Mouse (Mus musculus): ENCODE data around the gene Tomm20l. TPM values are rescaled to one million over a fixed set of nuclear protein-coding genes. Genes with fewer than 3 reads are reported as not detected.
A peak's percentile ranks its signal among the peaks of the same experiment; 100 is the strongest.
"Not testable (repeated sequence)": the region's sequence is repeated elsewhere in the genome, so short reads cannot be mapped to it uniquely, and the experiment has no call there.

Gene Tomm20l
- not detected in 2 replicates for polyA plus RNA-seq (2016; fragmentation: Nextera tagmentation; extraction: Ambion mirVana)

DNA sequence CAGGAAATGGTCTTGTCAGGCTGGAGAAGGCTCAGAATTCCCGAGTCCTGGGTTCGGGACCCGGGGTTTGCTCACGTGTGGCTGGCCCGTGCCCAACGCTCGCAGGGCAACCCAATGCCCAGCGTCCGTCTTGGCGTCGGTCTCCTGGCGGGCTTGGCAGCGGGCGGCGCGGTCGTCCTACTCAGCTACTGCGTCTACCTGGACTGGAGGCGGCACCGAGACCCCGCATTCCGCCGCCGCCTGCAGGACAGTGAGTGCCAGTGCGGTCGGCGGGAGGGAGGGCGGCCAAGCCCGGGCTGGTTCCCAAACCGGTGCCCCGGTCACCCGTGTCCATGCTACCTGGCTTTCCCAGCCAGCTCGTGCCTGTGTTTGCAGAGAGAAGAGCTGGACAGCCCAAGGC, at the start of gene Tomm20l:
Tomm20l (plus strand) TSS at position 98 of the 400 bp plus-strand sequence.
- H3K27me3 ChIP-seq = peaks cover 7% of the 10 kb centered on the region
- ATAC-seq (ENCODE audit: low FRiP score, low read depth) = 0 out of 2 replicates have a peak, but pooled peaks have one; percentile 34
- H3K4me2 ChIP-seq (replicated peaks) = peak within 1 kb of the TSS; percentile 48
- H3K4me1 ChIP-seq = peaks cover 11% of the 10 kb centered on the region
- peak within 1 kb of the TSS; percentile 20; the same call in 1 of the 2 replicates for H3K4me3 ChIP-seq
- no peak within 1 kb of the TSS for H3K9ac ChIP-seq (replicated peaks)
- WGBS = 7% methylated on average over 33 of the region's 33 CpGs
- H3K36me3 ChIP-seq = no peaks in the 10 kb centered on the region
- H3K9me3 ChIP-seq = no peaks in the 10 kb centered on the region
- no peak within 1 kb of the TSS for H3K27ac ChIP-seq (replicated peaks)

DNA sequence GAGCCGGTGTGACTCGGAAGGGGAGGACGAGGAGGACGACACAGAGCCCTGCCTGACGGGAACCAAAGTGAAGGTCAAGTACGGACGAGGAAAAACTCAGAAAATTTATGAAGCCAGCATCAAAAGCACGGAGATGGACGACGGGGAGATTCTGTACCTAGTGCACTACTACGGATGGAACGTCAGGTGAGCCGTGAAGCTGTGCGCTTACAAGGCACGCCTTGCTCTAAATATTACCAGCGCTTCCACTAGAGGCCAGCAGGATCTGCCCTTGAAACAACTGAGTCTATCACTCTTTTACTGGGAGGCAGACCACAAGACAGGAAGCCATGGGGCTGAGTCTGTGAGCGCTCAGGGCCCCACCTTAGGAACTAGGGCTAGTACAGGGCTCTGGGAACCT, 41.4 kb upstream of the Tomm20l start:
- Histone ChIP-seq H3K27ac (replicated peaks) (no peak overlapping the region), H3K27me3 (no peaks in the 10 kb centered on the region), H3K4me3 (no peak overlapping the region), H3K9ac (replicated peaks) (no peak overlapping the region), H3K4me2 (replicated peaks) (no peak overlapping the region), H3K4me1 (no peaks in the 10 kb centered on the region), H3K36me3 (peaks cover 83% of the 10 kb centered on the region), H3K9me3 (no peaks in the 10 kb centered on the region)
- WGBS = 93% methylated on average over 17 of the region's 17 CpGs
- ATAC-seq (ENCODE audit: low FRiP score, low read depth) = no peak

DNA sequence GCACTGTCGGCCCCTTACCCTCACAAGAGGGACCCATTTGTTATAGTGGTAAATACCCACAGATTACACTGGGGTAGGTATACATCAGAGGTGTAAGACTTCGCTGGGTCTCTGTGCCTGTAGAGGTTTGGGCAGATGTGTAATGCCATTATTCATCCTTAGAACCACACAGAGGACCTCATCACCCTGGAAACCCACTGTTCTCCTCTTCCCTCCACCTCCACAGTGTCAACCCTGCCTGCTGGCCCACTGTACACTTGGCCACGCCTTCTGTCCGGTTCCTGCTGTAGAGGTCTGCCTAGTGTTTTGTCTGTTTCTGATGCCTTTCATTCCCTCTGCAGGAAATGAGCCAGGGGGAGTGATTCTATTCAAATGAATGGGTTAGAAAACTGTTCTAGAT, 39.2 kb upstream of the Tomm20l start:
- 97% methylated on average over 4 of the region's 4 CpGs for WGBS
- H3K4me3 ChIP-seq = no peak overlapping the region

DNA sequence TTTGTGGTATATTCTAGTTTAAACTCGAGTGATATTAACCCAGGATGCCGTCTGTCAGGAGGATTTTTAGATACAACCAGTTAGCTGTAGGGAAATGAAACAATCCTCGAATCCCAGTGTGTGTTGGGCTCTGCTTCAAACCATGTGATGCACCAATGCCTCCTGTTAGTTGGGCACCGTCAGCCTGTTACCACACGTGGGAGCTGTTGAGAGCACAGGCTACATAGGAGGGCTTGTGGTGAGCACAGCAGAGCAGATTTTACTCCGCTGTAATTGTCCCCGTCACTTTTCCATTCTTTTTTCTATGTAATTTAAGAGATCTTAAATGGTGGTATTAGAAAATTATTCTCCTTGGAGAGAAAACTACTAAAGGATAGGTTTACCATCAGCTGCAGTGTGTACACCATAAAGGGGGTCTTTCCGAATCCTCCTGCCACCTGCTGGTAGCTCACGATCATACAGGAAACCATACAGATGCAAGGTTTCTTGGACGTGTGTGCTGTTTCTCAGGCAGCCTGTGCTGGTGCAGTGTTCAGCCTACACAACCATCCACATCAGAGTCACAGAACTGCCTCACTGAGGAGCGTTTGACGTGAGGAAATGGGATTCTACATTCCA, 38.0 kb upstream of the Tomm20l start:
- Histone ChIP-seq H3K27me3 (no peaks in the 10 kb centered on the region), H3K4me3 (no peak overlapping the region), H3K4me1 (no peaks in the 10 kb centered on the region), H3K4me2 (replicated peaks) (no peak overlapping the region), H3K27ac (replicated peaks) (no peak overlapping the region), H3K9ac (replicated peaks) (no peak overlapping the region), H3K9me3 (no peaks in the 10 kb centered on the region), H3K36me3 (peaks cover 78% of the 10 kb centered on the region)
- WGBS = 70% methylated on average over 12 of the region's 12 CpGs
- ATAC-seq (ENCODE audit: low FRiP score, low read depth) = peak; percentile 52; the same call in 1 of the 2 replicates

More for the DNA sequence above, 39.2 kb upstream of the Tomm20l start:
- Histone ChIP-seq H3K36me3 (peaks cover 89% of the 10 kb centered on the region), H3K9ac (replicated peaks) (no peak overlapping the region), H3K9me3 (no peaks in the 10 kb centered on the region), H3K27me3 (no peaks in the 10 kb centered on the region), H3K27ac (replicated peaks) (no peak overlapping the region), H3K4me2 (replicated peaks) (no peak overlapping the region), H3K4me1 (no peaks in the 10 kb centered on the region)
- no peak for ATAC-seq (ENCODE audit: low FRiP score, low read depth)

DNA sequence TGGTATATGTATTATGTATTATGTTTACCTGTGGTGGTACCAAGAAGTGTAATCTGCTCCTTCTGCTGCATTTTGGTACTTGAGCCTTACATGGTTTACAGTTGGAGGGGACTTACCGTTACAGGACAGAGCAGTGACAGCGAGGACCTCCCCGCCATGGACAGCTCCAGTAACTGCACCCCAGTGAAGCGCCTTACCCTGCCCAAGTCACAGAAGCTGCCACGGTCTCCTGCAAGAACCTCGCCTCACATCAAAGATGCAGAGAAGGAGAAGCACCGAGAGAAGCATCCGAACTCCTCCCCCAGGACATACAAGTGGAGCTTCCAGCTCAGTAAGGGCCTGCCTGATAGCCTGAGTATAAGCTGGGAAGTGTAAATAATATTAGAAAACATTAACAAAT, 24.9 kb upstream of the Tomm20l start:
- H3K4me3 ChIP-seq = no peak overlapping the region
- no peak overlapping the region for H3K27ac ChIP-seq (replicated peaks)
- H3K27me3 ChIP-seq = no peaks in the 10 kb centered on the region
- H3K36me3 ChIP-seq = peaks cover 18% of the 10 kb centered on the region
- H3K9me3 ChIP-seq = no peaks in the 10 kb centered on the region
- ATAC-seq (ENCODE audit: low FRiP score, low read depth) = no peak
- 94% methylated on average over 8 of the region's 8 CpGs for WGBS
- no peak overlapping the region for H3K4me2 ChIP-seq (replicated peaks)
- H3K4me1 ChIP-seq = no peaks in the 10 kb centered on the region
- no peak overlapping the region for H3K9ac ChIP-seq (replicated peaks)

DNA sequence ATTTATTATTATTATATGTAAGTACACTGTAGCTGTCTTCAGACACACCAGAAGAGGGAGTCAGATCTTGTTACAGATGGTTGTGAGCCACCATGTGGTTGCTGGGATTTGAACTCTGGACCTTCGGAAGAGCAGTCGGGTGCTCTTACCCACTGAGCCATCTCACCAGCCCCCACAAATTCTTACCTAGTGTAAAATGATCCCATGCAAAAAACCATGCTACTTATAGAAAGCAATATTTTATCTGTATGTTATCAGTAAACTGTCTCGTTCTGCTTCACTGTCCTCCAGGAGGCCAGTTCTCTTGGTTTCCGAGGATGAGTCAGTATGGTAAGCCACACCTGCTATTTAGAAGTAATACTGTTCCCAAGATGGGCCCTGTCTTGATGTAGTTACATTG, 7.0 kb upstream of the Tomm20l start:
- WGBS = 97% methylated on average over 4 of the region's 4 CpGs
- not testable (repeated sequence) for H3K4me2 ChIP-seq (replicated peaks); ATAC-seq (ENCODE audit: low FRiP score, low read depth)

DNA sequence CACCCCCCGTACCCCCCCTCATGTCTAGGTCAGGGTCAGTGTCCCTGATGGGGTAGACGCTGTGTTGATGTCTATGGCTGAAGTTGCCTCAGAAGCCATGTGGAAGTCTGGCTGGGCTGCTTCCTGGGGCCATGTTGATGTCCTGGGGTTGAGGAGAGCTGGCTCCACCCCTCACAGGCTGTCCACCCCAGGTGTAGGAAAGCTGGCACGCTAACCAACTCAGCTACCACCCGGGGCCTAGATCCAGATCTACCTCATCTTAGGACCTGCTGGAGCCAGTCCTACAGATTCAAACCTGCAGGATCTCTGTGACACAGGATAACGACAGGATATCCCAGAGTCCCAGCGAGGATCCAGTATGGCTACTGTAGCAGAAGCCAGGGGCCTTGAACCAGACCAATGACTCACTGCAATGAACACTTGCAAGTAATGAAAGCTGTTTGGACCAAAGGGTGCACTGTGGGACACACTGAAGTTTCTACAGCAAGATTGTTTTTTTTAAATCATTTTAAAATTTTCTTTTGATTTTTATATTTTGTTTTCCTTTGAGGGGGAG, 3.9 kb upstream of the Tomm20l start:
- no peak overlapping the region for H3K9ac ChIP-seq (replicated peaks)
- no peak for ATAC-seq (ENCODE audit: low FRiP score, low read depth)
- H3K9me3 ChIP-seq = no peaks in the 10 kb centered on the region
- 81% methylated on average over 6 of the region's 6 CpGs for WGBS
- peaks cover 4% of the 10 kb centered on the region; the same call in 1 of the 2 replicates for H3K4me1 ChIP-seq
- no peaks in the 10 kb centered on the region for H3K36me3 ChIP-seq
- peaks cover 7% of the 10 kb centered on the region for H3K27me3 ChIP-seq
- H3K4me2 ChIP-seq (replicated peaks) = no peak overlapping the region
- H3K4me3 ChIP-seq = no peak overlapping the region
- no peak overlapping the region for H3K27ac ChIP-seq (replicated peaks)

More for the DNA sequence above, 7.0 kb upstream of the Tomm20l start:
- H3K27ac ChIP-seq (replicated peaks); H3K9me3 ChIP-seq; H3K4me1 ChIP-seq; H3K36me3 ChIP-seq; H3K4me3 ChIP-seq; H3K27me3 ChIP-seq; H3K9ac ChIP-seq (replicated peaks): not testable (repeated sequence)

DNA sequence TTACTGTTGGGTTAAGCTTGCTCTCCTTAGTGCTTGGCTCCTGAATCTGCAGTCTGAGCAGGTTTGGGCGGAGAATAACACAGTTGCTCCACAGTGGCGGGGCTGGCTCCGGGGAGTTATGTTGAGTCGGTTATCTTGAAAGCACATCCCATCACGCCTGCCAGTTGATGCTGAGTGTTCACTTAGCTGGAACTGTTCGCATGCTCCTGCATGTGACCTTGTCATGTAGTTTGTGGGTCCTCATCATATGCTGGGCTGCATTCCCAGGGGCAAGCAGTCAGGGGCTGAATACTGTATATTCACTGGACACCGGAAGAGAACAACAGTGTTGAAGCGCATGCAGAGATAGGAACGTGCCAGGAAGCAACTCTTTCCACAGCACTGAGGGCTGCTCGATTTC, 1.8 kb downstream of the Tomm20l start:
- Histone ChIP-seq H3K4me2 (replicated peaks) (no peak overlapping the region), H3K36me3 (no peaks in the 10 kb centered on the region), H3K27me3 (peaks cover 7% of the 10 kb centered on the region), H3K9ac (replicated peaks) (no peak overlapping the region), H3K4me3 (no peak overlapping the region), H3K27ac (replicated peaks) (no peak overlapping the region), H3K9me3 (no peaks in the 10 kb centered on the region), H3K4me1 (peaks cover 11% of the 10 kb centered on the region)
- ATAC-seq (ENCODE audit: low FRiP score, low read depth) = no peak
- 89% methylated on average over 10 of the region's 10 CpGs for WGBS

DNA sequence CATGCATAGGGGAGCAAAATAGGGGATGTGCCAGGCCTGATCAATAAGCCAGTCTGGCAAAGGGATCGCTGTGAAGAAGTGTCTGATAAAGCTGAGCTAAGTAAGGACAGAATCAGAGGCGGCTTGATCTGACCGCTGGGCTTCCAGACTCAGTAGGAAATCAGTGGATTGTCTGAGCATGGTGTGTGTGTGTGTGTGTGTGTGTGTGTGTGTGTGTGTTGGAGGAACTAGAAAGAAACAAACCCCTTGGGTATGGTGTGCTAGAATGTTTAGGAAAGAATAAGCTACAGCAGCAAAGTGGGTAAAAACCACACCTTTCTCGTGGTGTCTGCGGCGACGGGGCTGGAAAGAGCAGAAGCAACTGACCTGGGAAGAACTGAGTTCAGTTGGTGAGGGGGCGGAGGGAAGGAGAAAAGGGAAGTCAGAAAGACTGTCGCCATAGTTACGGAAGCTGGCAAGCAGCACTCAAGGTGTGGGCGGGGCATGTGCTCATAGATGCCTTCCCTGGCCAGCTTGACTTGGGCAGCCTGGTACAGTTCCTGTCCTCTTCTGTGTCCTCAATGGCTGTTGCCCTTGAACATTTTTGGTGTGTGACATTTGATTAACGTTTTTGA, 2.6 kb downstream of the Tomm20l start:
- H3K27ac ChIP-seq (replicated peaks) = no peak overlapping the region
- H3K9ac ChIP-seq (replicated peaks) = no peak overlapping the region
- peaks cover 11% of the 10 kb centered on the region for H3K4me1 ChIP-seq
- no peak overlapping the region for H3K4me3 ChIP-seq
- H3K27me3 ChIP-seq = peaks cover 7% of the 10 kb centered on the region
- 0 out of 2 replicates have a peak overlapping the region, but pooled peaks have one; percentile 12 for H3K4me2 ChIP-seq (replicated peaks)
- no peaks in the 10 kb centered on the region for H3K9me3 ChIP-seq
- 28% methylated on average over 12 of the region's 12 CpGs for WGBS
- H3K36me3 ChIP-seq = no peaks in the 10 kb centered on the region
- peak; percentile 23; the same call in 1 of the 2 replicates for ATAC-seq (ENCODE audit: low FRiP score, low read depth)

DNA sequence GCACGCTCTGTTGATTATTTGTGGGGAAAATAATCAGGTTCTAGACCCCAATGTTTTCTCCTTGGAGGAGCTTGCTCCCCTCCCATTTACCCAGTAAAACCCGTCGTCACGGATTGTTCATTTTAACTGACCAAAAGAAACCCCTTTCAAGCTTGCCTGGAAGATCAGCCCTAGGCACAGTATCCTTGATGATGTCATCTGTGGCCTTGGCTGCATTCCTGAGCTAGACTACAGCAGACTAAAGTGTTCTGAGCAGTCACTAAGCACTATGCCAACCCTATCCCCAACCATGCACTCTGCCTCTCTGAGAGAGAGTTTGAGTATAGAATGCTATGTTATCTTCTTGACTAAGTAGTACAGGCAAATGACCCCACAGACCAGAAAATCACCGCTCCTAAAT, 5.2 kb downstream of the Tomm20l start:
- Histone ChIP-seq H3K4me3 (no peak overlapping the region), H3K4me1 (peaks cover 9% of the 10 kb centered on the region), H3K27ac (replicated peaks) (no peak overlapping the region), H3K36me3 (no peaks in the 10 kb centered on the region), H3K9me3 (no peaks in the 10 kb centered on the region), H3K27me3 (peaks cover 3% of the 10 kb centered on the region), H3K9ac (replicated peaks) (no peak overlapping the region), H3K4me2 (replicated peaks) (no peak overlapping the region)
- WGBS = 77% methylated on average over 5 of the region's 5 CpGs
- ATAC-seq (ENCODE audit: low FRiP score, low read depth) = no peak

DNA sequence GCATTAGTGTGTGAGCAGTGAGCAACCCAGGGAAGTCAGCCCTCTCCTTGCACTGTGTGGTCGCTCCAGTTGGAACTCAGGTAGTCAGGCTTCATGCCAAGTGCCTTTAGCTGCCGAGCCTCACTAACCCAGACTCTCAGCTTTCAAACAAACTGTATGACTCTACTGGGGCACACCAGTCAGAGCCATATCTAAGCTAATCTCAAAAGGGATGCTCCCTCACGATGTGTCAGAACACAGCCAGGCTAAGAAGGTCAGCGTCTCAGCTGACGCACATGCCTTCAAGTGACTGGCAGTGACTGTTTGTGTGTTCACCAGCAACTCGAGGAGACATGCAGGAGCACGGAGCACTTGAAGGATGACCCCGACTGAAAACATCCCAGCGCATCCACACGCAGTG, 11.5 kb downstream of the Tomm20l start:
- Histone ChIP-seq H3K27me3 (no peaks in the 10 kb centered on the region), H3K4me2 (replicated peaks) (no peak overlapping the region), H3K4me3 (no peak overlapping the region), H3K9me3 (no peaks in the 10 kb centered on the region), H3K4me1 (no peaks in the 10 kb centered on the region), H3K27ac (replicated peaks) (no peak overlapping the region), H3K9ac (replicated peaks) (no peak overlapping the region), H3K36me3 (peaks cover 35% of the 10 kb centered on the region)
- 95% methylated on average over 10 of the region's 10 CpGs for WGBS
- no peak for ATAC-seq (ENCODE audit: low FRiP score, low read depth)

DNA sequence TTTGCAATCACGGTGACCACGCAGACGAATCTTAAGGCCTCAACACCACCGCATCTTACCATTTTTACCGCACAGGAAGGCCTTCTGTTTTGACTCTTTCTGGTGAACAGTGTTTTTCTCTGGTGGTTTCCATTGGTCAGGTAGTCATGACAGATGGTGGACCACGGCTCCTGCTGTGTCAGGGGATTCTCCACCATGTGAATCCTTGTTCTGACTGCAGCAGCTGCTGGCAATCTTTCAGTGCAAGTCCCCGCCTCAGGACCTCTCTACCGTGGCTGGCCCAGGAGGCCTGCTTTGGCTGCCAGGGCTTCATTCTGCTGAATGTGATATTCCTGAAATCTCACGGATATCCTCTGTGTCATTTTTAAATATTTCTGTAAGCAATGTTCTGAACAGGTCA, 12.1 kb downstream of the Tomm20l start:
- peaks cover 35% of the 10 kb centered on the region for H3K36me3 ChIP-seq
- ATAC-seq (ENCODE audit: low FRiP score, low read depth) = no peak
- H3K27me3 ChIP-seq = no peaks in the 10 kb centered on the region
- H3K9ac ChIP-seq (replicated peaks) = no peak overlapping the region
- no peak overlapping the region for H3K4me3 ChIP-seq
- H3K4me2 ChIP-seq (replicated peaks) = no peak overlapping the region
- H3K9me3 ChIP-seq = no peaks in the 10 kb centered on the region
- H3K27ac ChIP-seq (replicated peaks) = no peak overlapping the region
- H3K4me1 ChIP-seq = no peaks in the 10 kb centered on the region
- WGBS = 93% methylated on average over 9 of the region's 9 CpGs

Measured in midbrain, embryonic 12.5 days (tissue).